ENCODE assay signal across 9 mouse cellular contexts in the genomic region with DNA sequence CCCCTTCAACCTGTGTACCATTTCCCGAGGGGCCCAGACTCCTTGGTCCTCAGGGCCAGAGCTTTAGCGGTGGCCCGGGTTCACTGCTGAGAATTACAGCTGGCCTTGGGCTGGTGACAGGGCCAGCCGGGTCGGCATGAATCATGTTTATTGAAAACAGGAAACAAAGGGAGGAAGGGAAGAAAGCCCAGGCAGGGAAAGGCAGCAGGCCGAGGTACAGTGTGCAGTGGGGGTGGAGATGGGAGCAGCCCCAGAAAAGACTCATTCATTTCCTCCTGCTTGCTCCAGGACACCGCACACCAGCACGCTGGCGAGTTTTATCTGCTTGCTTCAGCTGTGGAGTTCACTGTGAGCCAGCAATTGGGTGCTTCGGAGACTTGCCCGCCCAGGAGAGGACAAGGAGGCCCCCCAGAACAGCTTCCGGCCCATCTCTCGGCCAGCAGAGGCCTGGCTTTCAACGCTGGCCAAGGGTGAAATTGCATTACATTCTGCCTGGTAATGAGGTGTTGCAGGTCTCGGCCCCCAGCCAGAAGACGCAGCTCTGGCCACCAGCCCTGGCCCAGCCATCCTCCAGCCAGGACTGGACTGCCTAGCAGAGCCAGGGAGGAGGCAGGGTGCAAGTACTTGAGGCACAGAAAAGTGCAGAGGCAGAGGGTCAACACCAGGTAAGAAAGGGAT. TPM values are rescaled to one million over a fixed set of nuclear protein-coding genes. Genes with fewer than 3 reads are reported as not detected.
A peak's percentile ranks its signal among the peaks of the same experiment; 100 is the strongest.
DNase-seq lines count a peak whose midpoint lies in the region; ATAC-seq lines count a peak whose summit lies in the region.
"Had no signal": no experiment of that assay in that cellular context is flagged by ENCODE, and none has a peak within 500 bp of the region (broad histone marks: within the 10 kb centered on the region; RNA-seq: fewer than 3 reads in every experiment).

No protein-coding gene starts in this region.

- peak; percentile 15 for DNase-seq in ovary, postnatal 36 days (ENCODE audit: low spot score)
- no peak for DNase-seq in ovary, adult 18-20 months (ENCODE audit: low spot score)
- peak; percentile 64 to 75 for DNase-seq in cerebellum, postnatal 36 days
- peak; percentile 5 to 13 for DNase-seq in heart, postnatal 10 days
- peak; percentile 69 for DNase-seq in limb, embryonic 11.5 days (ENCODE audit: low spot score)
- DNase-seq in midbrain, embryonic 11.5 days (ENCODE audit: low spot score, missing footprints), result no peak
- DNase-seq in thymus, postnatal 25 days, result no peak
- no peak for DNase-seq in thymus, postnatal 14 days

- no peaks in the 10 kb centered on the region for H3K36me3 ChIP-seq in limb, embryonic 11.5 days (ENCODE audit: control insufficient read depth, insufficient read depth, low read length)
- H3K36me3 ChIP-seq in midbrain, embryonic 11.5 days (ENCODE audit: control insufficient read depth, insufficient read depth, low read length), result no peaks in the 10 kb centered on the region

- no peaks in the 10 kb centered on the region for H3K27me3 ChIP-seq in limb, embryonic 11.5 days (ENCODE audit: control insufficient read depth, insufficient read depth, low read length)
- H3K27me3 ChIP-seq in midbrain, embryonic 11.5 days (ENCODE audit: control insufficient read depth, insufficient read depth, low read length), result no peaks in the 10 kb centered on the region

- 11% methylated on average over 16 of the region's 16 CpGs for WGBS in limb, embryonic 11.5 days
- 35% methylated on average over 16 of the region's 16 CpGs for WGBS in midbrain, embryonic 11.5 days

- H3K4me3 ChIP-seq in limb, embryonic 11.5 days (ENCODE audit: low read depth, low read length), result no peak overlapping the region
- no peak overlapping the region for H3K4me3 ChIP-seq in midbrain, embryonic 11.5 days (ENCODE audit: low read depth, low read length)
- H3K4me3 ChIP-seq: erythroblast, embryonic 14.5 days had no signal

- H3K9me3 ChIP-seq in limb, embryonic 11.5 days (ENCODE audit: control insufficient read depth, low read length), result no peaks in the 10 kb centered on the region
- H3K9me3 ChIP-seq in midbrain, embryonic 11.5 days (ENCODE audit: control insufficient read depth, low read length), result 0 out of 2 replicates have a peak, but pooled peaks cover 2% of the 10 kb centered on the region

- H3K27ac ChIP-seq in limb, embryonic 11.5 days (replicated peaks; ENCODE audit: low read depth, low read length), result peak overlapping the region; percentile 32; the same call in 1 of the 2 replicates
- H3K27ac ChIP-seq in midbrain, embryonic 11.5 days (ENCODE audit: low read depth, low read length), result no peak overlapping the region

- peak; percentile 76 for ATAC-seq in limb, embryonic 11.5 days (ENCODE audit: insufficient number of reproducible peaks, low FRiP score, low TSS enrichment, low read depth)
- ATAC-seq in midbrain, embryonic 11.5 days (ENCODE audit: low FRiP score), result peak; percentile 53; the same call in 1 of the 2 replicates

- no peak overlapping the region for H3K9ac ChIP-seq in limb, embryonic 11.5 days (ENCODE audit: low read length)
- H3K9ac ChIP-seq in midbrain, embryonic 11.5 days (ENCODE audit: low read length), result peak overlapping the region; percentile 11; the same call in 1 of the 2 replicates

- intact Hi-C loops in heart, postnatal 10 days (cut with DNase I), result no loop called here

- H3K4me1 ChIP-seq in limb, embryonic 11.5 days (ENCODE audit: control insufficient read depth, insufficient read depth, low read length), result peaks cover 14% of the 10 kb centered on the region
- peaks cover 10% of the 10 kb centered on the region for H3K4me1 ChIP-seq in midbrain, embryonic 11.5 days (ENCODE audit: control insufficient read depth, insufficient read depth, low read length)

- peak overlapping the region; percentile 8; the same call in 1 of the 2 replicates for H3K4me2 ChIP-seq in limb, embryonic 11.5 days (ENCODE audit: low read depth, severe bottlenecking)
- no peak overlapping the region for H3K4me2 ChIP-seq in midbrain, embryonic 11.5 days

RNA-seq across cellular contexts. Expression of gene Disp3, which starts 18.8 kb away (rescaled TPM):
- total RNA-seq in heart, postnatal 10 days (2021), result under 1 TPM in 1 of 2 experiments, not detected in 1; 0.14 TPM
- polyA plus RNA-seq in limb, embryonic 11.5 days (2014; fragmentation: Nextera tagmentation; extraction: Ambion mirVana), result 0.40 TPM in 2 replicates
- polyA plus RNA-seq in midbrain, embryonic 11.5 days (2014; fragmentation: Nextera tagmentation; extraction: Ambion mirVana), result 2.5 and 2.9 TPM in 2 replicates
- polyA plus RNA-seq: erythroblast, embryonic 14.5 days had no signal

Comparison
In these comparisons a context has a peak if more than half of its experiments do, and no peak if none do; other contexts are left out.
1. DNase-seq: peak in ovary, postnatal 36 days (single experiment), cerebellum, postnatal 36 days (2 of 2), heart, postnatal 10 days (2 of 2) and limb, embryonic 11.5 days (single experiment); none in ovary, adult 18-20 months (single experiment), midbrain, embryonic 11.5 days (single experiment), thymus, postnatal 25 days (single experiment) and thymus, postnatal 14 days (single experiment).